Mouse (Mus musculus): ENCODE measurements around the gene Olfr372. TPM values are rescaled to one million over a fixed set of nuclear protein-coding genes. Genes with fewer than 3 reads are reported as not detected.

The Olfr372 gene
- polyA plus RNA-seq, 1 experiment, result not detected

GRCm38 (mm10) chr8:72105165-72105564 is 64.1 kb downstream of the Olfr372 start:
- WGBS, result 20% methylated on average over 4 of the region's 4 CpGs
- no peak overlapping the region for H3K4me3 ChIP-seq (ENCODE audit: insufficient read depth, low read depth, low read length)
- H3K4me1 ChIP-seq (ENCODE audit: control insufficient read depth, insufficient read depth, low read length), result no peaks in the 10 kb centered on the region
- H3K27ac ChIP-seq (ENCODE audit: insufficient read depth, low read depth, low read length), result no peak overlapping the region
- TF ChIP-seq CTCF (IDR thresholded peaks at IDR 0.05; ENCODE audit: insufficient read depth, low read depth, low read length), result no peak
- TF ChIP-seq POLR2A (IDR thresholded peaks at IDR 0.05; ENCODE audit: insufficient read depth, low read depth, low read length), result no peak

- TF ChIP-seq CTCF (IDR thresholded peaks at IDR 0.05; ENCODE audit: insufficient read depth, low read depth, low read length) (no peak), POLR2A (IDR thresholded peaks at IDR 0.05; ENCODE audit: insufficient read depth, low read depth, low read length) (no peak)
- no peak within 1 kb of the TSS for H3K4me3 ChIP-seq (ENCODE audit: insufficient read depth, low read depth, low read length)
- no peaks in the 10 kb centered on the region for H3K4me1 ChIP-seq (ENCODE audit: control insufficient read depth, insufficient read depth, low read length)
- WGBS, result 84% methylated on average over 3 of the region's 3 CpGs
- no peak within 1 kb of the TSS for H3K27ac ChIP-seq (ENCODE audit: insufficient read depth, low read depth, low read length)
These were observed 65.7 kb downstream of the Olfr372 start, which contains the start of gene Olfr374 for GRCm38 (mm10) chr8:72106740-72107139. Olfr374 (plus strand) TSS chr8:72107040.

Other genes with a start within 250 kb of the Olfr372 start
- not detected in 2 replicates for gene Zfp709, start 159.2 kb upstream of the Olfr372 start, polyA plus RNA-seq (2012; ENCODE audit: insufficient read depth, insufficient read length, low replicate concordance, missing spikeins)
- gene Zfp882, start 132.6 kb upstream of the Olfr372 start, polyA plus RNA-seq (2012; ENCODE audit: insufficient read depth, insufficient read length, low replicate concordance, missing spikeins), result not detected in 2 replicates
- gene Zfp617, start 132.6 kb upstream of the Olfr372 start, polyA plus RNA-seq (2012; ENCODE audit: insufficient read depth, insufficient read length, low replicate concordance, missing spikeins), result not detected in 2 replicates
- gene Zfp961, start 90.2 kb upstream of the Olfr372 start, polyA plus RNA-seq (2012; ENCODE audit: insufficient read depth, insufficient read length, low replicate concordance, missing spikeins), result not detected in 2 replicates
- gene Cyp4f18, start 31.6 kb upstream of the Olfr372 start, polyA plus RNA-seq (2012; ENCODE audit: insufficient read depth, insufficient read length, low replicate concordance, missing spikeins), result not detected in 2 replicates
- gene Olfr373, start 42.0 kb downstream of the Olfr372 start, polyA plus RNA-seq (2012; ENCODE audit: insufficient read depth, insufficient read length, low replicate concordance, missing spikeins), result not detected in 2 replicates
- gene Olfr374, start 65.8 kb downstream of the Olfr372 start, polyA plus RNA-seq (2012; ENCODE audit: insufficient read depth, insufficient read length, low replicate concordance, missing spikeins), result not detected in 2 replicates
- gene Tpm4, start 93.8 kb downstream of the Olfr372 start, polyA plus RNA-seq (2012; ENCODE audit: insufficient read depth, insufficient read length, low replicate concordance, missing spikeins), result not detected in 2 replicates
- not detected in 2 replicates for gene Rab8a, start 120.0 kb downstream of the Olfr372 start, polyA plus RNA-seq (2012; ENCODE audit: insufficient read depth, insufficient read length, low replicate concordance, missing spikeins)
- gene Hsh2d, start 148.4 kb downstream of the Olfr372 start, polyA plus RNA-seq (2012; ENCODE audit: insufficient read depth, insufficient read length, low replicate concordance, missing spikeins), result not detected in 2 replicates
- gene Cib3, start 171.6 kb downstream of the Olfr372 start, polyA plus RNA-seq (2012; ENCODE audit: insufficient read depth, insufficient read length, low replicate concordance, missing spikeins), result not detected in 2 replicates
- not detected in 2 replicates for gene Gm11034, start 172.4 kb downstream of the Olfr372 start, polyA plus RNA-seq (2012; ENCODE audit: insufficient read depth, insufficient read length, low replicate concordance, missing spikeins)
- 119 TPM in 1 of 2 replicates, not detected in the other for gene Fam32a, start 178.5 kb downstream of the Olfr372 start, polyA plus RNA-seq (2012; ENCODE audit: insufficient read depth, insufficient read length, low replicate concordance, missing spikeins)
- not detected in 2 replicates for gene Ap1m1, start 198.8 kb downstream of the Olfr372 start, polyA plus RNA-seq (2012; ENCODE audit: insufficient read depth, insufficient read length, low replicate concordance, missing spikeins)